Mouse (Mus musculus): ENCODE results near the gene Senp5.

DNA sequence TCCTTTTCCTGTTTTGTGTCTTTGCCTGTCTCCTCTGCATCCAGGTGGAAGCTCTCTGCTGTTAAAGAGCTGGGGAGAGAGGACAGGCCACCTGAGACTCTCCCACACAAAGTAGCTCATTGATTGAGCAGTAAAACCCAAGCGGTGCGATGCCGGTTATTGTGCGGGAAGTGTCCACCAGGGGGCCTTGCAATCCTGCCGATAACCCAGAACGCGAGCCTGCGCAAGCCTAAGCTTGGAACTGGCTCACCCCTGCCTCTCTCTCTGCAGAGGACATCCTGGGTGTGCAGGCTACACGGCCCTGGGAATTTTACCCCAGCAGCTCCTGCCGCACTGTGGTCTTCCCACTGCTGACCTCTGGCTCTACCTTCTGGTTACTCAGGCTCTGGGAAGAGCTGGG lies 59.1 kb downstream of the Senp5 start:
- TF ChIP-seq POLR2A (IDR thresholded peaks at IDR 0.05; ENCODE audit: low read depth, low read length): no peak
- TF ChIP-seq CTCF (conservative IDR thresholded peaks at IDR 0.05; ENCODE audit: insufficient read depth, insufficient read length, low read depth, low read length): peak; percentile 86
